Mouse (Mus musculus) C3H10T1/2 (cell line): ENCODE data around the gene Apoc2. TPM values are rescaled to one million over a fixed set of nuclear protein-coding genes. Genes with fewer than 3 reads are reported as not detected.

Experiments
- polyA plus RNA-seq, 2 experiments: library from polyadenylated mRNA; unstranded; fragments of >200 nt; fragmentation: generic; extraction: Trizol; gene quantifications; one replicate each; pipeline ENCODE4 v1.2.1; 2012; ENCODE audit warnings: missing spikeins in 2 of 2

The Apoc2 gene
- under 1 TPM in 1 of 2 experiments, not detected in 1; 0.94 TPM for polyA plus RNA-seq

DNA sequence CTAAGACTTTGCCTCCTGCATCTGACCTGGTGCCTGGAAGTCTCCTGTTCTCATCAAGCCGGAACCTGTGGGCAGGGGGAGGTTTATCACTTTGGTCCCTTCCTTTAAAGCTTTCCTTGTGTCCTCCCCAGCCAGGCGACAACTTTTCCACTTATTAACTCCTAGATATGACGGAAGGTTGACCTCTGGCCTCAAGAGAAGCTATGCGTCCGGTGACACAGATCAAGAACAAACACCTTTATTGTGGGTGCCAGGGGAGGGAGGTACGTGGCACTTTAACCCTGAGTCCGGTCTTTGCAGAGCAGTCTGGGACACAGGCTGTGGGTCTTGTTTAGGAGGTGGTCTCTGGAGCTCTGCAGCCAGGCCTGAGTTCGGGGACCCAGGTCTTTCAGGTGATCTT is at the start of gene Apoc2:
Gene Apoc2 (minus strand): TSS at position 70 of the 400 bp plus-strand sequence.

DNA sequence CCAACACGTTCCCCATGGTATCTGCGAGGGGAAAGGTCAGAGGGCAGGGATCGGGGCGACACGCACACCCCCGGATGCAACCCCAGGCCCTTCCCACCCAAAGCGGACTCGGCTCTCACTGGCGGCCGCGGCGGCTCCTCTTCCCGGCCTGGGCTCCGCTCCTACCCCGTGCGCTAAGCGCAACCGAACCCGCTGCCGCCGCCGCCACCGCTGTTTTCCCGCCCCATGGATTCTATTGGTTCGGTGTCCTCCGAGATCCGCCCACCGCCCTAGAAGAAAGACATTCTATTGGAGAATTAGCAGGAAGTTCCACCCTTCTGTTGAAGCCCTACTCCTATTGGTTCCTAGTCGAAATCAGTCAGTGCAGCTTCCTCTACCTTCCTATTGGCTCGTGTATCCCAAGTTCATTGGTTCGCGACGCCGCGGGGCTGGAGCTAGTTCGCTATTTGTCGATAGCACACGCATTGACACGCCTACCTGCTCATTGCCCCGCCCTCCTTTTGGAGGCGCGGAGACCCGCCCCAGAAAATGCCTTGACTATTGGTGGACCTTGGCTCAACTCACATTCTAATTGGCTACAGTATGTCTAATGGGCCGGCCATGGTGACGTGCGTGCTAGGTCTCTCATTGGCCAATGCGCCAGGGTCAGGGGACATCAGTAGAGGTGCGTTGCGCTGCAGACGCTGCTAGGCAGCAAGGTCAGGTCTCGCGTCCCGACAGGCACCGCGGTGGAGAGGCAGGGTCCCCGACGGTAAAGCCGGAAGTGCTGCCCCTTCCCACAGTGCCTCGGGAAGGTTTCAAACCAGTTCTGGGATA is 37.7 kb upstream of the Apoc2 start, which contains the start of gene Tomm40:
Gene Tomm40 (minus strand): TSS at position 200 of the 816 bp plus-strand sequence.

DNA sequence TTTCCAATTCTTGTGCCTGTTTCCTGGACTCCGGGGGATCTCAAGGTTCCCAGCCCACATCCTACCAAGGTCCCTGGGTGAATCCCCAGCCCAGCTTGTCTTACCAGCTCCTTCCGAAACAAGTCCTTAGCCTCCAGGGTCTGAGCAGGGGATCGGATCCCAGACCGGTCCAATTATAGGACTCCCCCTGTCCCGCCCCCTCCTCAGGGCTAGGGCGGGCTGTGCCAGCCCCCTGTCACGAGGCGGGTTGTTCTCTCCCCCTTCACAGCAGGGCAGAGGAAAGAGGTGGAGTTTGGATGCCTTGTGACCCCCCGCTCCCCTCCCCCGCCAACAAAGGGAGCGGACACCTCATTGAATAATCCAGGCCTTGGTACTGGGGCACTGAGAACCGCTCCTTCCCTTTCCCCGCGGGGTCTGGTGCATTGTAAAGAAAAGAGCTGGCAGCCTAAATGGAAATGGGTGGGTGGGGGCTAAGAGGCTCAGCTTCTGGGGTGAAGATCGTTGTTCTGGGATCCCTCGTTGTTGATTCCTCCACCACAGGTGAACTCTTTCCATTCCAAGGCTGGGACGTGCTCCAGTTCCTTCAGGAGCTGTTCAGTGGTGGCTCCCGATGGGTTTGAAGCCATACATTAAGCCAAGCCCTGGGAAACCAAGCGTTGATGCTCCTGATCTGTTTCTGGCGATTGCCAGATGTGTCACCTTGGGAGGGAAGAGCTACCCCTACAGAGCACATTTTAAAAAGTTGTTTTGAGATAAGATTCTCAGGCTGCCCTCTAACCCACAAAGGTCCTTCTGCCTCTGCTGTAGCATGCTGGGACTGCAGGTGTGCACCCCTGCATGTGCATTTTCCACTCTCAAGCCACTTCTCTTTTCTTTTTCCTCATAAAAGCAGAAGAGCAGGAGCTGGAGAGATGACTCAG is 21.4 kb upstream of the Apoc2 start, which contains the start of gene Apoe:
Gene Apoe (minus strand): TSS at position 282 of the 920 bp plus-strand sequence.

DNA sequence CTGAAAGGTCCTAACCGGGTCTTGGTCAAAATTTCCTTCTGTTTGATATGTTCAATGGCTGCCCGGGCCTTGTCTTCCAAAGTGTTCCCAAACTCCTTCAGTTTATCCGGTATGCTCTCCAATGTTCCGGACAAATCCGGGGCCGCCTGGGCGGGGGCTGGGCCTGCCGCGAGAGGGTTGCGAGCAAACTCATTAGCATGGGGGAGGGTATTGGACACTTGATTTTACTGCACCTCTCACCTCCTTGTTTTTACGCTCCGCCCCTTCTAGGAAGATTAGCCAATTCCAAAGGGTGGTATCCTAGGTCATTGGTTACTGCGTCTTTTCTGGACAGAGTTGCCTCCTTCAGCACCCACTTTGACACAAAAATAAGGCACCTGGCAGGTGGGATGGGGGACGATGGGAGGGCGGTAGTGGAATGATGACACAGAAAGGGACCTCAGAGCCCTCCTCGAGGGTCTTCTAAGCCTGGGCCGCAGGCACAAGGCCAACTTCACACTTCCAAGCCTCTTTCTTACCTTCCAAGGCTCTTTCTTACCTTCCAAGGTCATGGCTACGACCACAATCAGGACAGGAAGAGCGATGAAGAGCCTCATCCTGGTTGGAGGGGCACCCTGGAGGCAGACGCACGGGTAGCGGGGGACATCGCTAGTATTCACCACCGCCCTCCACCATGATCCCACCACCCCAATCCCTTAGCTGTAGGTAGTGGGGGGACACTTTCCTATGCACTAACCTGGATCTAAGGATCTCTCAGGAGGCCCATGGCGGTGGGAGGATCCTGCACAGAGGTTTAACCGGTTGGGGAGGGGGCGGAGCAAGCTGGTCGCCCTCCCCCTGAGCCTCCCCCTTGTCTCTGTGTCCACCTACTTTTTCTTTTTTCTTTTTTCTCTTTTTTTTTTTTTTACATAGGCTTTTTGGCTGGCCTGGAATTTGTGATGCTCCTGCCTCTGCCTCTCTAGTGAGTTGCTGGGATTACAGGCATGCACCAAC is 14.4 kb upstream of the Apoc2 start, which contains the start of gene Apoc1:
Gene Apoc1 (minus strand): TSS at position 788 of the 993 bp plus-strand sequence.

DNA sequence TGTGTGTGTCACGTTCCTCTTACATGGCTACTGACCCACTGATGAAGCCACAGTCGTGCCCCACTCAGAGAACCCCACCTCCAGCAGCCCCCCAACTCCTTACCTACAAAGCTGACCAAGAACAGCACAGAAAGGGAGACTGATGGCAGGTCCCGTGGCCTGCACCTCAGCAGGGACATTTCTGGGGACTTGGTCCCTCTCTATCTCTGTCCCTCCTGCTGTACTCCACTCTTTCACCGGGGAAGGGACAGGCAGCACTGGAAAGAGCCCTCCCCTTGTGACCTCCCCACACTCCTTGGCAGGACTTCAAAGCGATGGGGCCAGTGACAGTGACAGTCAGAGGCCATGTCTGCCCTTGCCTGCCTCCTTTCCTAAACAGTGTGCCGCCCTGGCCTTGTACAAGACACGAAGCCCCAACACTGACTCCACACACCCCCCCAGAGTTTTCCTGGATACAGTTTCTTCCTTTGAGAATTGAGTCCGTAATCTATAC is 3.5 kb upstream of the Apoc2 start, which contains the start of the genes Gm44805 and Apoc4:
Gene Gm44805 (minus strand): TSS at position 222 of the 493 bp plus-strand sequence.
Gene Apoc4 (minus strand): TSS at position 278 of the 493 bp plus-strand sequence.

DNA sequence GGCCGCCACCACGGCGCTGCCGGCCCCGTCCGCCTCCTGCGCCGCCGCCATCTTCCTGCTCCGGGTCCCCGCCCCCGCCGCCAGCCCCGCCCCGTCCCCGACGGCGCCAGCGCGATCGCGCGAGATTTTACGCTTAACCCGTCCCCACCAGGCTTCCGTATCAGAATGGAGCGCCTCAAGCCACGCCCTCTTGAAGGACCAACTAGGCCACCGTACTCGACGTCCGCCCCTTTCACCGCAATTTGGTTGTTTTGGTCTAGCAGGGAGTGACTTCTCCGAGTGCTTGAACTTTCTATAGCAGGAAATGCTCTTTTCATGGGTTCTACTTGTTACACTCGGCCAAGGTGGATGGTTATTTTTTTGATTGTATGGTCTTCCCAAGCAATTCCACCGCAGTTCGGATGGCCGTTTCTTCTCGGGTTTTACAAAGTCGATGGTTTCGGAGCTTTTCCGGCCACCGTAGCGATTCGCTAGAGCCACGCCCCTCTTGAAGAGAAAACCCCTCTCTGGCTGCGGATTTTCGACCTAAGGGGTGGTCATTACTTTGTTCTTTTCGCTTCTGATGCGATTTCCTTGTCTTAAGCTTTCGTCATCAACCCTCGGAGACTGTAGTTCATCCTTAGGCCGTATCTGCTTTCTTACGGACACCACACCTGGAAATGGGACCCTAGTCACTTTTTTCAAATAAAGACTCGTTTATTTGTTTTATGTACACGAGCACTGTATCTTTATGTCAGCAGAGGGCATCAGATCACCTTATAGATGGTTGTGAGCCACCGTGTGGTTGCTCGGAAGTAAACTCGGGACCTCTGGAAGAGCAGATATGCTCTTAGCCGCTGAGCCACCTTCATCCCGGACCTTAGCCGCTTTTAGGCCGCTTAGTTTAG is 12.5 kb downstream of the Apoc2 start, which contains the start of gene Clptm1:
Gene Clptm1 (minus strand): TSS at position 79 of the 887 bp plus-strand sequence.

DNA sequence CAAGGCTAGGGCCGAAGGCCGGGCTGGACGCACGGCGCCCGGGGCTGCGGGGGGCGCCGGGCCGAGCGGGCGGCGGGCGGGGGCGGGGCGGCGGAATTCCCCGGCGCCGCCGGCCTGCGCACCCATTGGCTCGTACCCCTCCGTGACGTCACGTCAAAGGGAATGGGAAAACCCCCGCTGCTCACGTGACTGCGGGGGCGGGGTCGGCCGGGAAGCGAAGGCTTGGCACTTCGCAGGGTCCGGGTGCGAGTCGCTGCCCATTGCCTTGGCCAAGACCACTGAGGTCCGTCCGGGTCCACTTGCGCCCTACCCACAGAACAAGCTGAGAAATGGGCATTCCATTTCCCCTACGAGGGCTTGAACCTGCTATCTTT is 48.4 kb downstream of the Apoc2 start, which contains the start of gene Relb:
Gene Relb (minus strand): TSS at position 78 of the 374 bp plus-strand sequence.

Other genes starting within 250 kb of the Apoc2 start
- gene Mark4, start 219.1 kb downstream of the Apoc2 start, polyA plus RNA-seq = 10 to 100 TPM in 1 of 2 experiments, 1 to 10 TPM in 1; 7.2 to 16.0 TPM
- gene Exoc3l2, start 214.6 kb downstream of the Apoc2 start, polyA plus RNA-seq = under 1 TPM; 0.06 to 0.08 TPM
- 1 to 10 TPM; 2.8 to 7.6 TPM for gene Bloc1s3, start 169.6 kb downstream of the Apoc2 start, polyA plus RNA-seq
- 100 to 1,000 TPM in 1 of 2 experiments, 10 to 100 TPM in 1; 46.3 to 112 TPM for gene Trappc6a, start 169.5 kb downstream of the Apoc2 start, polyA plus RNA-seq
- under 1 TPM; 0.01 to 0.32 TPM for gene Nkpd1, start 160.1 kb downstream of the Apoc2 start, polyA plus RNA-seq
- gene Ppp1r37, start 114.9 kb downstream of the Apoc2 start, polyA plus RNA-seq = 10 to 100 TPM; 33.3 to 45.0 TPM
- gene Zfp296, start 100.7 kb downstream of the Apoc2 start, polyA plus RNA-seq = under 1 TPM in 1 of 2 experiments, not detected in 1; 0.07 TPM
- gene Gemin7, start 100.3 kb downstream of the Apoc2 start, polyA plus RNA-seq = 100 to 1,000 TPM; 127 to 141 TPM
- gene Clasrp, start 73.5 kb downstream of the Apoc2 start, polyA plus RNA-seq = 10 to 100 TPM; 11.9 to 28.1 TPM
- 10 to 100 TPM; 11.9 to 33.1 TPM for gene Relb, start 48.5 kb downstream of the Apoc2 start, polyA plus RNA-seq
- gene Clptm1, start 12.9 kb downstream of the Apoc2 start, polyA plus RNA-seq = 10 to 100 TPM; 82.8 to 99.6 TPM
- gene Gm44805, start 3.5 kb upstream of the Apoc2 start, polyA plus RNA-seq = not detected
- gene Apoc4, start 3.5 kb upstream of the Apoc2 start, polyA plus RNA-seq = 1 to 10 TPM in 1 of 2 experiments, not detected in 1; 4.6 TPM
- 10 to 100 TPM in 1 of 2 experiments, not detected in 1; 23.3 TPM for gene Apoc1, start 14.7 kb upstream of the Apoc2 start, polyA plus RNA-seq
- gene Apoe, start 21.2 kb upstream of the Apoc2 start, polyA plus RNA-seq = 10 to 100 TPM in 1 of 2 experiments, under 1 TPM in 1; 0.54 to 25.5 TPM
- gene Tomm40, start 37.5 kb upstream of the Apoc2 start, polyA plus RNA-seq = 100 to 1,000 TPM in 1 of 2 experiments, 10 to 100 TPM in 1; 73.6 to 172 TPM
- 10 to 100 TPM; 10.7 to 22.9 TPM for gene Nectin2, start 72.5 kb upstream of the Apoc2 start, polyA plus RNA-seq
- gene Bcam, start 93.1 kb upstream of the Apoc2 start, polyA plus RNA-seq = under 1 TPM; 0.04 to 0.12 TPM
- gene Cblc, start 118.9 kb upstream of the Apoc2 start, polyA plus RNA-seq = under 1 TPM in 1 of 2 experiments, not detected in 1; 0.06 TPM
- gene Bcl3, start 144.8 kb upstream of the Apoc2 start, polyA plus RNA-seq = 10 to 100 TPM in 1 of 2 experiments, 1 to 10 TPM in 1; 3.7 to 20.3 TPM
- under 1 TPM in 1 of 2 experiments, not detected in 1; 0.12 TPM for gene Gm19345, start 174.1 kb upstream of the Apoc2 start, polyA plus RNA-seq
- under 1 TPM in 1 of 2 experiments, not detected in 1; 0.04 TPM for gene Ceacam16, start 183.4 kb upstream of the Apoc2 start, polyA plus RNA-seq
- not detected for gene Ceacam19, start 210.0 kb upstream of the Apoc2 start, polyA plus RNA-seq
- 1 to 10 TPM; 5.5 to 6.8 TPM for gene Pvr, start 243.2 kb upstream of the Apoc2 start, polyA plus RNA-seq